Mouse (Mus musculus): ENCODE measurements around the gene Trnau1ap. TPM values are rescaled to one million over a fixed set of nuclear protein-coding genes. Genes with fewer than 3 reads are reported as not detected.

Gene Trnau1ap
- polyA plus RNA-seq, 1 experiment, result 23.1 TPM

GRCm38 (mm10) chr4:132345843-132346212, 16.5 kb upstream of the Trnau1ap start:
- H3K4me3 ChIP-seq (ENCODE audit: control insufficient read depth, insufficient read depth, low read length), result no peak overlapping the region
- no peak overlapping the region for H3K27ac ChIP-seq (ENCODE audit: control insufficient read depth, insufficient read depth, low read length)
- H3K4me1 ChIP-seq (replicated peaks; ENCODE audit: control insufficient read depth, insufficient read depth, low read length), result peaks cover 19% of the 10 kb centered on the region
- no peak for TF ChIP-seq POLR2A (IDR thresholded peaks at IDR 0.05; ENCODE audit: control insufficient read depth, extremely low read depth, insufficient read depth, low read length, poor library complexity)
- TF ChIP-seq CTCF (IDR thresholded peaks at IDR 0.05; ENCODE audit: borderline replicate concordance, control insufficient read depth, extremely low read depth, insufficient read depth, low read length, poor library complexity), result no peak
- WGBS, result 43% methylated on average over 5 of the region's 5 CpGs
- H3K27me3 ChIP-seq (ENCODE audit: control insufficient read depth, insufficient read depth, low read length), result no peaks in the 10 kb centered on the region
- no peak for DNase-seq
- H3K36me3 ChIP-seq (ENCODE audit: control insufficient read depth, insufficient read depth, low read length), result 0 out of 2 replicates have a peak, but pooled peaks cover 2% of the 10 kb centered on the region

- Histone ChIP-seq H3K4me3 (ENCODE audit: control insufficient read depth, insufficient read depth, low read length) (peak overlapping the region; percentile 85), H3K36me3 (ENCODE audit: control insufficient read depth, insufficient read depth, low read length) (no peaks in the 10 kb centered on the region; the same call in 1 of the 2 replicates), H3K27ac (ENCODE audit: control insufficient read depth, insufficient read depth, low read length) (no peak overlapping the region), H3K27me3 (ENCODE audit: control insufficient read depth, insufficient read depth, low read length) (no peaks in the 10 kb centered on the region), H3K4me1 (replicated peaks; ENCODE audit: control insufficient read depth, insufficient read depth, low read length) (peaks cover 19% of the 10 kb centered on the region)
- WGBS, result under 1% methylated on average over 83 of the region's 83 CpGs
- DNase-seq, result peak; percentile 95
- no peak; the same call in 1 of the 2 replicates for TF ChIP-seq POLR2A (IDR thresholded peaks at IDR 0.05; ENCODE audit: control insufficient read depth, extremely low read depth, insufficient read depth, low read length, poor library complexity)
- peak; percentile 96 for TF ChIP-seq CTCF (IDR thresholded peaks at IDR 0.05; ENCODE audit: borderline replicate concordance, control insufficient read depth, extremely low read depth, insufficient read depth, low read length, poor library complexity)
These were observed 16.0 kb upstream of the Trnau1ap start for GRCm38 (mm10) chr4:132345135-132345842.

DNA sequence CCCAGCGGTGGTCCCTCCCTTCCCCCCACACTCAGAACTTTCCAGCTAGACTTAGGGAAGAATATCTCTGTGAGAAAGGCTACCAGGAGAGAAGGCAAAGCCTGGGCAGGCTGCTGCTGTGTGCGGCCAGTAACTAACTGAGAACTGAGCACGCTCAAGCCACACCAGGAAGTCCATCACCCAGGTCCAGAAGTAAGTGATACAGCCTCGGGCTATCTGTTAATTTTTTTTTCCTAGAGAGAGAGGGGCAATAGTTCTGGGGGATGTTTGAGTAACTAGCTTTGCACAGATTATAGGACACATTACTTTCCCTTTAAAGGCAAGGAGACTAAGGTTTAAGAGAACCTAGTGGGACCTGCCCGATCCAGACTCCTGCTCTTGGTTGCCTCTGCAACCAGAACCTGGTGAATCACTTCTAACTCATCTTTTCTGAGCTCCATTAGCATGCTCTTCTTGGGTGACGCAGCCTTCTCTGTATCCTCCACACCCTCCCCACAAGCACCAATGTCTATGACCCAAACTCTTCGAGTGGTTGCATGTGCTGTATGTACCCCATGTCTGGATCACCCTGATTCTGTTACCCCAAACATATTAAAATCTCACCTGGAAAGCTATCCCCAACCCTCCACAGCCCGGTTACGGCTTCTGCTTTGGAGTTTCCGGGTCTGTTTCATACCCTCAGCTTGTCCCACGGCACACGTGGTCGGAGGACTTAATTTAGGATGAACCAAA, 15.2 kb upstream of the Trnau1ap start:
- H3K27ac ChIP-seq (ENCODE audit: control insufficient read depth, insufficient read depth, low read length), result no peak overlapping the region
- DNase-seq, result no peak
- TF ChIP-seq CTCF (IDR thresholded peaks at IDR 0.05; ENCODE audit: borderline replicate concordance, control insufficient read depth, extremely low read depth, insufficient read depth, low read length, poor library complexity), result no peak
- TF ChIP-seq POLR2A (IDR thresholded peaks at IDR 0.05; ENCODE audit: control insufficient read depth, extremely low read depth, insufficient read depth, low read length, poor library complexity), result no peak
- peaks cover 6% of the 10 kb centered on the region for H3K36me3 ChIP-seq (ENCODE audit: control insufficient read depth, insufficient read depth, low read length)
- H3K4me3 ChIP-seq (ENCODE audit: control insufficient read depth, insufficient read depth, low read length), result peak overlapping the region; percentile 85
- 5% methylated on average over 13 of the region's 13 CpGs for WGBS
- H3K4me1 ChIP-seq (replicated peaks; ENCODE audit: control insufficient read depth, insufficient read depth, low read length), result peaks cover 19% of the 10 kb centered on the region
- no peaks in the 10 kb centered on the region for H3K27me3 ChIP-seq (ENCODE audit: control insufficient read depth, insufficient read depth, low read length)

- peaks cover 16% of the 10 kb centered on the region for H3K36me3 ChIP-seq (ENCODE audit: control insufficient read depth, insufficient read depth, low read length)
- H3K27me3 ChIP-seq (ENCODE audit: control insufficient read depth, insufficient read depth, low read length), result no peaks in the 10 kb centered on the region
- H3K4me3 ChIP-seq (ENCODE audit: control insufficient read depth, insufficient read depth, low read length), result no peak overlapping the region
- peaks cover 19% of the 10 kb centered on the region for H3K4me1 ChIP-seq (replicated peaks; ENCODE audit: control insufficient read depth, insufficient read depth, low read length)
- H3K27ac ChIP-seq (ENCODE audit: control insufficient read depth, insufficient read depth, low read length), result no peak overlapping the region
- 96% methylated on average over 3 of the region's 3 CpGs for WGBS
- no peak for TF ChIP-seq CTCF (IDR thresholded peaks at IDR 0.05; ENCODE audit: borderline replicate concordance, control insufficient read depth, extremely low read depth, insufficient read depth, low read length, poor library complexity)
- no peak for TF ChIP-seq POLR2A (IDR thresholded peaks at IDR 0.05; ENCODE audit: control insufficient read depth, extremely low read depth, insufficient read depth, low read length, poor library complexity)
- DNase-seq, result no peak
These were observed 12.1 kb upstream of the Trnau1ap start for GRCm38 (mm10) chr4:132341451-132341850.

- Histone ChIP-seq H3K4me3 (ENCODE audit: control insufficient read depth, insufficient read depth, low read length) (no peak overlapping the region), H3K27me3 (ENCODE audit: control insufficient read depth, insufficient read depth, low read length) (no peaks in the 10 kb centered on the region), H3K36me3 (ENCODE audit: control insufficient read depth, insufficient read depth, low read length) (peaks cover 24% of the 10 kb centered on the region), H3K27ac (ENCODE audit: control insufficient read depth, insufficient read depth, low read length) (no peak overlapping the region), H3K4me1 (replicated peaks; ENCODE audit: control insufficient read depth, insufficient read depth, low read length) (peaks cover 11% of the 10 kb centered on the region; the same call in 1 of the 2 replicates)
- WGBS, result 95% methylated on average over 13 of the region's 13 CpGs
- no peak for DNase-seq
- TF ChIP-seq POLR2A (IDR thresholded peaks at IDR 0.05; ENCODE audit: control insufficient read depth, extremely low read depth, insufficient read depth, low read length, poor library complexity) (no peak), CTCF (IDR thresholded peaks at IDR 0.05; ENCODE audit: borderline replicate concordance, control insufficient read depth, extremely low read depth, insufficient read depth, low read length, poor library complexity) (no peak)
These were observed 9.6 kb upstream of the Trnau1ap start for GRCm38 (mm10) chr4:132338943-132339342.

GRCm38 (mm10) chr4:132332880-132333279, 3.5 kb upstream of the Trnau1ap start:
- Histone ChIP-seq H3K27me3 (ENCODE audit: control insufficient read depth, insufficient read depth, low read length) (no peaks in the 10 kb centered on the region), H3K27ac (ENCODE audit: control insufficient read depth, insufficient read depth, low read length) (no peak overlapping the region), H3K4me3 (ENCODE audit: control insufficient read depth, insufficient read depth, low read length) (no peak overlapping the region), H3K4me1 (replicated peaks; ENCODE audit: control insufficient read depth, insufficient read depth, low read length) (peaks cover 6% of the 10 kb centered on the region), H3K36me3 (ENCODE audit: control insufficient read depth, insufficient read depth, low read length) (peaks cover 23% of the 10 kb centered on the region)
- WGBS, result 96% methylated on average over 6 of the region's 6 CpGs
- TF ChIP-seq POLR2A (IDR thresholded peaks at IDR 0.05; ENCODE audit: control insufficient read depth, extremely low read depth, insufficient read depth, low read length, poor library complexity) (no peak), CTCF (IDR thresholded peaks at IDR 0.05; ENCODE audit: borderline replicate concordance, control insufficient read depth, extremely low read depth, insufficient read depth, low read length, poor library complexity) (no peak)
- no peak for DNase-seq
